Mouse (Mus musculus): Measurements from ENCODE around the gene Tnpo2. TPM values are rescaled to one million over a fixed set of nuclear protein-coding genes. Genes with fewer than 3 reads are reported as not detected.

The Tnpo2 gene
- total RNA-seq (2023): 68.9 TPM

GRCm38 (mm10) chr8:85036718-85037365 is at the start of gene Tnpo2:
TSS of gene Tnpo2 (plus strand) at chr8:85036915.

DNA sequence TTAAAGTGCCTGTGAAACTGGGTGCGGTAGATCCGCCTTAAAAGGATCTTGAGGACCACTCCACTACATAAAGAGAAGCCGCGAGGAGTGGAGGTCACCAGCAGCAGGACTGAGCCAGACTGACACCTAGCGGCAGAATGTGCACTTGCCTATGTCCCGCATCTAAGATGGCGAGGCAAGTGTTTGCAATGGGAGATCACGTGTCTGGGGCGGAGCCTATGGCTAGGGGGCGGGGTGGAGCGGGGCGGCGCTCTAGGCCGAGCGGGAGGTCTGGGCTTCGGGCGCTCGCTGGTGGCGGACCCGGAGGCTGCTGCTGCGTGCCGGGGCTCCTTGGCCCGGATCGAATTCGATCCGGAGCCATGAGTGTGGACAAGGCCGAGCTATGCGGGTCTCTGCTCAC is 46.4 kb upstream of the Tnpo2 start, which contains the start of gene Hook2:
Hook2 (plus strand) TSS at position 255 of the 400 bp plus-strand sequence.

DNA sequence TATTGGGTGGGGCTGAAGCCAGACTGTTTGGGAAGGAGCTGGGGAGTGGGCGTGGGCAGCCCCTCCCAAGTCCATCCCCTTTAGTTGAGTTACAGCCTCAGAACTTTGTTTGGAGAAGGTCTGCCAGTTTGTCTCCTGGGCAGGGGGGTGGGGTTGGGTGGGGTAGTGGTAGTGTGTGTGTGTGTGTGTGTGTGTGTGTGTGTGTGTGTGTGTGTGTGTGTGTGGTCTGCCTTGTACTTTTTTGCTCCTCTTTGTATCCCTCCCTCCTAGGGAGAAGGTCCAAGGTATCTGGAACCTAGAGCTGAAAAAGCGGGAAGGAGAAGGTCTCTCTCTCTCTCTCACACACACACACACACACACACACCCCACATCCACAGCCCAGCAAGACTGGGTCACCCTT is 22.3 kb upstream of the Tnpo2 start, which contains the start of gene Best2:
Best2 (minus strand) TSS at position 101 of the 400 bp plus-strand sequence.

GRCm38 (mm10) chr8:85025098-85025932 is 11.4 kb upstream of the Tnpo2 start, which contains the start of gene Asna1:
TSS of gene Asna1 (minus strand) at chr8:85025281.

GRCm38 (mm10) chr8:85026670-85027515 is 9.8 kb upstream of the Tnpo2 start, which contains the start of gene Trir:
TSS of gene Trir (plus strand) at chr8:85026823.

GRCm38 (mm10) chr8:85059879-85060616 is 23.3 kb downstream of the Tnpo2 start, which contains the start of gene Fbxw9:
TSS of gene Fbxw9 (plus strand) at chr8:85060055.

DNA sequence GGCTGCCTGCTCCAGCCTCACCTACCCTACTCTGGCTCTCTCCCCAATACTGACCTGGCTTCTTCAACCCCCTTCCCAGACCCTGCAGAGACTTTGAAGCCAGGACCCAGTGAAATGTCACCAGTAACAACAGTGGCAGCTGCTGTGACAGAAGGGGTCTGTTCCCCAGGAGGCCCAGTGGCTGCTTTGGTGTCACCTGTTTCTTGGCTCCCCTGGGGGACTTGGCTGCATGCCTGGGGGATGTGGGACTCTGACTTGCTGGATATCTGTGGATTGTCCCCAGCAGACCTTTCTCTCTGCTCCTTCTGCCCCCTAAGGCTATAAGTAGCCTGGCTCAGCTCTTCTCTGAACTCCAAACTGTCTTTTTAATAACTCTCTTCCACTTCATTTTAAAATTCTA is 31.3 kb downstream of the Tnpo2 start, which contains the start of gene Gm5741:
Gm5741 (minus strand) TSS at position 1 of the 400 bp plus-strand sequence.

GRCm38 (mm10) chr8:85071514-85072281 is 35.0 kb downstream of the Tnpo2 start, which contains the start of gene Dhps:
TSS of gene Dhps (plus strand) at chr8:85071757.

DNA sequence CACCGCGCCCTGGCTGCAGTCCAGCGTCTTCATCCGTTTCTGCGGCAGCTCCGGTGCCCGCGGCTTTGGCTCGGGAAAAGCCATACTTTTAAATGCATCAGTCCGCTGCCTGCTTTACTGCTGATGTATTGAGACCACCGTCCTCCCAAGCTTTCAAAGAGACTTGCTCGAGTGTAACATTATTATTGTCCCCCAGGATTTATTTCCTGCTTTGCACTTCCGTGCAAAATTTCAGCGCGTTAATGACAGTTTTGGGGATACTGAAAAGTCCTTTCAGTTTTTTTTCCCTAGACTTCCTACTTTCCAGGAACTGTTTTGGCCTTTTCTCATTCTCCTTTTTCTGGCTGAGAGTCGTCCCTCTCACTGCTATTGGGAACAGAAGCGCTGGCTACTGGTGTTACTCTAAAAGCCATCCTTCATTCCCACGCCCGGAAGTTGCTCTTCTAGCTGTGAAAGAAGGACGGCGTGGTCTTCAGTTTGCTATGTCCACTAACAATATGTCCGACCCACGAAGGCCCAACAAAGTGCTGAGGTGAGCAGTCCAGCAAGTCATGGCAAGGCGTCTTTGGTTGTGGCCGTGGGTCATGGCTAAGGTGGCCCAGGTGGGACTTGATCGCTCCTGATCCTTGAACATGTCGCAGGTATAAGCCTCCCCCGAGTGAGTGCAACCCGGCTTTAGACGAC is 44.0 kb downstream of the Tnpo2 start, which contains the start of gene Wdr83os:
Wdr83os (plus strand) TSS at position 209 of the 684 bp plus-strand sequence.

GRCm38 (mm10) chr8:85081216-85081555 is 44.5 kb downstream of the Tnpo2 start, which contains the start of gene Wdr83:
TSS of gene Wdr83 (minus strand) at chr8:85081306.

DNA sequence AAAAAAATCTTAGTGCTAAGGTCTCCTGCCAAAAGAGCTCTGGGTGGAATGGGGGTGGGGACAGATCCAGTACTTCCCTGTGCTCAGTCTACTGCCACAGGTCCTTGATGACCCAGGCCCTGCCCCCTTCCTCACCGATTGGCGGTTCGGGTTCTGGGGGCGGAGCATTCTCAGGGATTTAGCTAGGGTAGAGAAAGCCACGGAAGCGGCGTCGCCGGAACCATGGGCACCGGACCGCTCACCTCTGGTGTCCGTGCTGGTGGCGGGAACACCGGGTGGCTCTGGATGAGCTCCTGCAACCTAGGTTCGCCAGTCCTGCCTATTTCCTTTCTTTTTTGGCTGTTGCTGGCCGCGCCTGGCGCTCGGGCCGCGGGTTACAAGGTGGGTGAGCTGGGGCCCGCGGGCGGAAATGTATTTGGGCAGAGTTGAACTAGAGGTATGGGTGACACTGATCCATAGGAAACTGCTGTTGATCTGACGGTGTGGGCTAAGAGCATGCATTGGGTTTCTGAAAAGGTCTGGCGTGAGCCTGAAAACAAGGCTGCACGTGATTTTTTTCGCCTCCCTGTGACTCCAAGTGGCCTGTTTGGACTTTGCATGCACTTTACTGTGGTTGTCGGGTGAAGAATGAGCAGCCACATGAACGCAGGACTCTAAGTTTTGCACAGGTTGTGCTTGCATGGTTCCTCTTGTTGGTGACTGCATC is 46.5 kb downstream of the Tnpo2 start, which contains the start of gene Man2b1:
Man2b1 (plus strand) TSS at position 163 of the 706 bp plus-strand sequence.

Other genes with a start within 250 kb of the Tnpo2 start
- gene Nfix, start 236.6 kb upstream of the Tnpo2 start, total RNA-seq (2023): 18.7 TPM
- gene Dand5, start 214.1 kb upstream of the Tnpo2 start, total RNA-seq (2023): 4.9 TPM
- 13.2 TPM for gene Gadd45gip1, start 205.4 kb upstream of the Tnpo2 start, total RNA-seq (2023)
- gene Rad23a, start 196.2 kb upstream of the Tnpo2 start, total RNA-seq (2023): 70.4 TPM
- 445 TPM for gene Calr, start 190.0 kb upstream of the Tnpo2 start, total RNA-seq (2023)
- 68.4 TPM for gene Farsa, start 179.9 kb upstream of the Tnpo2 start, total RNA-seq (2023)
- 4.2 TPM for gene Syce2, start 164.8 kb upstream of the Tnpo2 start, total RNA-seq (2023)
- 21.0 TPM for gene Gcdh, start 143.0 kb upstream of the Tnpo2 start, total RNA-seq (2023)
- 0.62 TPM for gene Klf1, start 135.0 kb upstream of the Tnpo2 start, total RNA-seq (2023)
- gene Dnase2a, start 128.4 kb upstream of the Tnpo2 start, total RNA-seq (2023): 8.8 TPM
- gene Mast1, start 99.6 kb upstream of the Tnpo2 start, total RNA-seq (2023): 0.15 TPM
- not detected for gene Rtbdn, start 89.9 kb upstream of the Tnpo2 start, total RNA-seq (2023)
- gene Gm49661, start 67.5 kb upstream of the Tnpo2 start, total RNA-seq (2023): not detected
- gene Prdx2, start 67.3 kb upstream of the Tnpo2 start, total RNA-seq (2023): 57.7 TPM
- gene Rnaseh2a, start 67.1 kb upstream of the Tnpo2 start, total RNA-seq (2023): 28.2 TPM
- 1,783 TPM for gene Junb, start 58.2 kb upstream of the Tnpo2 start, total RNA-seq (2023)
- gene Hook2, start 46.3 kb upstream of the Tnpo2 start, total RNA-seq (2023): 6.6 TPM
- gene Best2, start 22.4 kb upstream of the Tnpo2 start, total RNA-seq (2023): not detected
- gene Asna1, start 11.6 kb upstream of the Tnpo2 start, total RNA-seq (2023): 55.2 TPM
- gene Trir, start 10.1 kb upstream of the Tnpo2 start, total RNA-seq (2023): 167 TPM
- gene Fbxw9, start 23.1 kb downstream of the Tnpo2 start, total RNA-seq (2023): 6.9 TPM
- gene Gm5741, start 31.1 kb downstream of the Tnpo2 start, total RNA-seq (2023): not detected
- gene Dhps, start 34.8 kb downstream of the Tnpo2 start, total RNA-seq (2023): 115 TPM
- 60.0 TPM for gene Wdr83os, start 43.8 kb downstream of the Tnpo2 start, total RNA-seq (2023)
- gene Wdr83, start 44.4 kb downstream of the Tnpo2 start, total RNA-seq (2023): 11.5 TPM
- gene Man2b1, start 46.4 kb downstream of the Tnpo2 start, total RNA-seq (2023): 113 TPM
- gene Zfp791, start 86.2 kb downstream of the Tnpo2 start, total RNA-seq (2023): not detected
- not detected for gene Cks1brt, start 115.0 kb downstream of the Tnpo2 start, total RNA-seq (2023)
- gene Olfr371, start 189.1 kb downstream of the Tnpo2 start, total RNA-seq (2023): not detected